Mouse (Mus musculus): ENCODE measurements around the gene Cox6b1. TPM values are rescaled to one million over a fixed set of nuclear protein-coding genes. Genes with fewer than 3 reads are reported as not detected.
A peak's percentile ranks its signal among the peaks of the same experiment; 100 is the strongest.

Gene Cox6b1
- polyA plus RNA-seq, 1 experiment from 2014 or later = 761 TPM

DNA sequence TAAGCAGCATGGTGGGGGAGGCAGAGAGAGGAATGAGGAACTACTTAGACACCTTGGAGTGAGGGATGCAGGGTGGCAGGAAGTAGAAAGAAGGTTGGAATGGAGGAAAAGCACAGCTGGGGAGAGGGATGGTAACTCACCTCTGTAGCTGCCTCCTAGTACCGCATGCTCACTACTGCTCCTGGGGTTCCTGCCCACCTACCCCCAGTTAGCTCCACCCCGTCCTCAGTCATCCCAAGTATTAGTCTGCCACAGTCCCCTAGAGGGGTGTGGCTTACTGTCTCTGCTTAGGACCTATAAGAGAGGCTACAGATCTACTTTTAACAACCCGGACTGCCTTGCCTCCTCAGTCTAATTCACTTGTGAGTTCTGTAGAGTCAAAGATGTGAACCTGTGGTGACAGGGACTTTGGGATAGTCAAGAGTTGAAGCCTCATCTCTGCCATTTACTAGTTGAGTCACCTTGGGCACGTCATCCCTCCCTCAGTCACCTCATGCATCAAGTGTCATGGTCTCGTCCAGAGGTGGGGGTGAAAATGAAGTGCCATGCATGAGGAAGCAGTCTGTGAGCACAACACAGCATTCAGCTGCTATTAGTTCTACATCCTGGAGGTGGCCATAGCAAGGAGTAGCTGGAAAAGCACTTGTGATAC lies 33.1 kb downstream of the Cox6b1 start:
- ATAC-seq (ENCODE audit: insufficient number of reproducible peaks, insufficient read depth, low FRiP score, low TSS enrichment) = no peak
- H3K27ac ChIP-seq = no peak overlapping the region
- H3K4me3 ChIP-seq = no peak overlapping the region
- WGBS = 55% methylated on average over 5 of the region's 5 CpGs
- H3K27me3 ChIP-seq = no peaks in the 10 kb centered on the region
- peaks cover 8% of the 10 kb centered on the region for H3K4me1 ChIP-seq
- H3K9ac ChIP-seq = no peak overlapping the region
- H3K9me3 ChIP-seq = no peaks in the 10 kb centered on the region
- no peaks in the 10 kb centered on the region for H3K36me3 ChIP-seq
- no peak overlapping the region for H3K4me2 ChIP-seq (replicated peaks)

GRCm38 (mm10) chr7:30591605-30591951 lies 34.4 kb downstream of the Cox6b1 start:
- Histone ChIP-seq H3K4me2 (replicated peaks) (no peak overlapping the region), H3K9ac (peak overlapping the region; percentile 19; the same call in 1 of the 2 replicates), H3K9me3 (no peaks in the 10 kb centered on the region), H3K36me3 (peaks cover 2% of the 10 kb centered on the region; the same call in 1 of the 2 replicates), H3K4me1 (peaks cover 19% of the 10 kb centered on the region), H3K4me3 (no peak overlapping the region), H3K27ac (no peak overlapping the region), H3K27me3 (no peaks in the 10 kb centered on the region)
- no peak for ATAC-seq (ENCODE audit: insufficient number of reproducible peaks, insufficient read depth, low FRiP score, low TSS enrichment)
- WGBS = 45% methylated on average over 4 of the region's 4 CpGs

DNA sequence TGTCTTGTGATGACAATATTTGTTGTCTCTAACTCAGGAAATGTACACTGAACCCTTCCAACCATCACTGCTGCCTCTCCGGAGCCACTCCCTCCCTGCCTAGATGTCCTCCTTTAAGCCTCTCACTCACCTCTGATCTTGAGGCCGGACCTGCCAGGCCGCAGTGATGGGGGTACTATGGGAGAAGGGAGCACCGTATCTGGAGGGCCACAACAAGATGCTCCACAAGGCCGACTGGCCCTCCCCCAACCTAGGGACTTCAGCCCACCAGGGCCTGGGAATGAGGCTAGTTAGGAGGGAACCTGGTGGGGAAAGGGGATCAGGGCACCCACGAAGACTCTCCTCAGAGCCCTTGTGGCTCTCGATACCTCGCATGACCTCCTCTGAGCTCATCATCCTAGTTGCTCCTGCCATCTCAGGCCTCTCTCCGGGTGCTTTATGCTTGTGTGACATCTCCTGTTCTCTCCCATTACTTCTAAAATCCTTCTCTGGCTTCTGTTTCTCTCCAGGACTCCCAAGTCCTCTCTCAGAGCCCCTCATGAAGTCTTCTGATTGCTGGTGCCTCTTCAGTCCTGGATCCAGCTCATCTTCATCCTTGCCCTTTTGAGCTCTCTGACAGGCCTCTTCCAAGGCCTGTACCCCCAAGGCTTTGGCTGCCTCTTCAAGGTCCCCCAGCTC lies 34.9 kb downstream of the Cox6b1 start:
- Histone ChIP-seq H3K27ac (no peak overlapping the region), H3K4me2 (replicated peaks) (no peak overlapping the region), H3K27me3 (no peaks in the 10 kb centered on the region), H3K9ac (peak overlapping the region; percentile 19), H3K36me3 (peaks cover 8% of the 10 kb centered on the region), H3K9me3 (no peaks in the 10 kb centered on the region), H3K4me1 (peaks cover 19% of the 10 kb centered on the region), H3K4me3 (no peak overlapping the region)
- ATAC-seq (ENCODE audit: insufficient number of reproducible peaks, insufficient read depth, low FRiP score, low TSS enrichment) = no peak
- WGBS = 81% methylated on average over 9 of the region's 9 CpGs

DNA sequence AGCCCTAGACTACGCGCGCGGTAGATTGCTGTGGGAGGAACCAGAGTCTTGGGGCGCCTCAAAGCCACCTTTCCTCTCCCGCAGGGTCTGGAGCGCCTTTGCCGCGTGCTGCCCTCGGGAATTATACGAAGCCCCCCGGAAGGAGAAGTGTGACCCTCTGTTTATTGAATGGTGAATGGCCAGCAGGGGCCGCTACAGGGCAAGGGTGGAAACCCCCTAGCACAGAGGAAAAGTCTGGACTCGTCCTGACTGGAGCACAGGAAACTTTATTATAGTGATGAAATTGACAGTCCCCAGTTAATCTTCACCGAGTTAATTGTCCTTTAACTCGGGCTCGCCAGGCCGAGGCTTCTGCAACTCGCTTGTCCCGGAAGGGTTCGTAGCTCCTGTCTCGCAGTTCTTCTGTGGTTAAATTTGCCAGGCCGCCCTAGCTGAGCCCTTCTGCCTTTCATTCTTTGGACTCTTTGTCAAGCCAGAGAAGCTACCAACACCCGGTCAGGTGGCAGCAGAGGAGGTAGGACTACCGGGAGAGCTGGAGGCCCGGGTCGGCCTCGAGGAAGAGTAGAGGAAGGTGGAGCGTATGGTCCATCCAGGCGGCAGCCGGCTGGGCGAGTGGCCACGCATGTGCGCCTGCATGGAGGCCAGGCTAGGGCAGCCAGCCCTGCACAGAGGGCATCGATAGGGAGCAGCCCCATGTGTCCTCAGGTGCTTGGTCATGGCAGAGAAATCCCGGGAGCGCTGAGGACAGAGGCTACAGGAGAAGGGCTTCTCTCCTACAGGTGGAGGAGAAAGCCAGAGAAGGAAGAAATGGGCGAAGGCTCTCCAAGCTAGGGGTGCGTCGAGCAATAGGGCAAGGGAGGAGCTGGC lies 36.3 kb downstream of the Cox6b1 start:
- Histone ChIP-seq H3K4me1 (peaks cover 19% of the 10 kb centered on the region), H3K4me3 (peak overlapping the region; percentile 99), H3K27ac (peak overlapping the region; percentile 93), H3K9me3 (no peaks in the 10 kb centered on the region), H3K9ac (peak overlapping the region; percentile 99), H3K4me2 (replicated peaks) (peak overlapping the region; percentile 83), H3K27me3 (no peaks in the 10 kb centered on the region), H3K36me3 (peaks cover 20% of the 10 kb centered on the region)
- WGBS = 29% methylated on average over 40 of the region's 40 CpGs
- peak; percentile 52 for ATAC-seq (ENCODE audit: insufficient number of reproducible peaks, insufficient read depth, low FRiP score, low TSS enrichment)

DNA sequence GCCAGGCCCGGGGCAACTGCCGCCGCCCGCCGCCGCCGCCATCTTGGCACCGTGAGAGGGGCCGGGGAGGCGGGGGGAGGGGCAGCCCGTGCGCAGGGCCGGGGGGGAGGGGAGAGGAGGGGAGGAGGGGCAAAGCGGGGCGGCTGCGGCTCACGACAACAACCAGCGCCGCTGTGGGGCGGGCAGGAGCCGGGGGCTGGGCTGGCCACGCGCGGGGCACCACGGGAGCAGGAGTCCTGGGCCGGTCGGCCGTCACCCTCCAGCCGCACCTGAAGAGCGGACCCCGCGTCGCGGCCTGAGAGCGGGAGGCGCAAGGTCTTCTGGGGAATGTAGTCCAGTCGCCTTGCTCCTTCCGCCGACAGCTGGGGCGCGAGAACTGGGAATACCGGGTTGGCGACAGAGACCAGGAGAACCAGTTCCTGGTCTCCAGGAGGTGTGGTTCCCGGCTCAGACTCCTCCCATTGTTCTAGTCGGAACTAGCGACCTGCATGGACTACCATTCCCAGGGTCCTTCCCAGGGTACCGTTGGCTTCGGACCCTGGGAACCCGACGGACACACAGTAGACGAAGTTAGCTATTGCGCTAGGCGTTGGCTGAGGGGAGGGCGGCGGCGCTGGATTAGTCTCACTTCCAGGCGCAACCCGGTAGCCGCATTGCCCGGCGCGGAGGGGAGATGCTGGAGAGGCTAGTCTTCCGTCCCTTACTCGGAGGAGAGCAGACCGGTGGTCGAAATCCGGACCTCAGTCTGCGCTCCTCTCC lies 37.1 kb downstream of the Cox6b1 start, which contains the start of gene Kmt2b:
Gene Kmt2b, minus strand, starts transcription at position 51 of the 759 bp plus-strand sequence.
- peak within 1 kb of the TSS; percentile 99 for H3K9ac ChIP-seq
- peak; percentile 97 for ATAC-seq (ENCODE audit: insufficient number of reproducible peaks, insufficient read depth, low FRiP score, low TSS enrichment)
- H3K9me3 ChIP-seq = no peaks in the 10 kb centered on the region

DNA sequence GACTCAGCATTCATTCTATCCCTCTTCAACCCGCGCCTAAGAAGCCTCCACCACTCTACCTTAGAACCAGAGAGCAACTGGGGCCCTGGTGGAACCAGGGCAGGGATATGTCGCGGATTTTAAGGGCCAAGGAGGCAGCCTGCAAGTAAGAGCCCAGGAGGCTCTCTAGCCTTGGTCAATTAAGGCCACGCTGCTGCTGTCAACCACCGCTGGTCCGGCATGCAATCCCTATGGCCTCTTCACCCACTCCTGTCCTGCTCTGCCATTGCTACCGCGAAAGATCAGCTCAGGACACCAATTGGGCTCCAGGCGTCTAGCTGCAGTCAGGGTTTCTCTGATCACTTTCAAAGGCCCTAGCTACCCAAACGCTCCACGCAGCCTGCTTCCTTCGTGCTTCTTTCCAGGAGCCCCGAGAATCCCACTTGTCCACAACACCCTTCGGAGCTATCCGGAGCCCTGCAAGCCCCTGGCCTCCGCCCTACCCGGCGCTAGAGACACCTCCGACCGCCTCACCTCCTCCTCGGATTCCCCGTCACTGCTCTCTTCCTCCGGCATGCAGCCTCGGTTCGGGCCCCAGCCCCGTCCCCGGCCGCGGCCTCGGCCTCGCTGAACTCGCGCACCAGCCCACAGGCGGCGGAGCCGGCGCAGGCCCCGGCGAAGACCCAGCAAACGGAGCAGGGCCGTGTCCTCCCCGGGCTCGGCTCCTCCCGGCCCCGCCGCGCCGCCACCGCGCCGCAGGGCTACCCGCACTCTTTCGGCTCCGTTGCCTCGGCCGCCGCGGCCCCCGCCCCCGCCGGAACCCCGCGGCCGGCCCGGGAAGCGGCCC lies 37.9 kb downstream of the Cox6b1 start:
- WGBS = under 1% methylated on average over 60 of the region's 67 CpGs
- Histone ChIP-seq H3K27ac (peak overlapping the region; percentile 93), H3K36me3 (peaks cover 36% of the 10 kb centered on the region), H3K27me3 (no peaks in the 10 kb centered on the region), H3K4me2 (replicated peaks) (peak overlapping the region; percentile 83), H3K4me3 (peak overlapping the region; percentile 99), H3K9me3 (no peaks in the 10 kb centered on the region), H3K9ac (peak overlapping the region; percentile 99), H3K4me1 (peaks cover 19% of the 10 kb centered on the region)
- ATAC-seq (ENCODE audit: insufficient number of reproducible peaks, insufficient read depth, low FRiP score, low TSS enrichment) = peak; percentile 14

More for the DNA sequence above, 37.1 kb downstream of the Cox6b1 start, which contains the start of gene Kmt2b:
- Histone ChIP-seq H3K27me3 (no peaks in the 10 kb centered on the region), H3K4me3 (peak within 1 kb of the TSS; percentile 99), H3K4me2 (replicated peaks) (peak within 1 kb of the TSS; percentile 83), H3K4me1 (peaks cover 19% of the 10 kb centered on the region), H3K36me3 (peaks cover 28% of the 10 kb centered on the region), H3K27ac (peak within 1 kb of the TSS; percentile 93)
- under 1% methylated on average over 50 of the region's 68 CpGs for WGBS

DNA sequence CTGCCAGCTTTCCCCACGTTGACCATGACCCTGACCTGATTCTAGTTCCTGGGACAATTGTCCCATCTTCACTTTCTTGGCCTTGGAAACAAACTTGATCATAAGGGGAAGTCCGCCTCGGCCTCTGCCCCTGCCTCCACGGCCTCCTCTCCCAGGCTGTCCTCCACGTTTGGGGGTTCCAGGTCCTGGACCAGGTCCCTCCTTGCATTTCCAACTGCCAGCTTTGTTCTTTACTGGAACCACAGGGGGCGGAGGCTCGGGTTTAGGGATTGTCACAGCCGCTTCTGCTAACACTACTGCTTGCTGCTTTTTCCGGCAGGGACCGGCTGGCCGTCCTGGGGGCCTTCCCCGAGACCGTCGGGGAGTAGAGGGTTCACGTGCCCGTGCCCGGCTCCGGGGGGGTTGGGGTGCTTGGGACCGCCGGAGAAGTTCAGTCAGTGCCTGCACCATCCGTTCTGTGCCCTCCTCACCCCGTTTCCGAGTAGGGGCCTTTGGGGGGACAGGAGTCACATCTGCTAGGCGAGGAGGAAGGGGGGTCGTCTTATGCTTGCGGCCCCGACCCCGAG lies 39.4 kb downstream of the Cox6b1 start:
- Histone ChIP-seq H3K27ac (no peak overlapping the region), H3K4me1 (peaks cover 19% of the 10 kb centered on the region), H3K4me2 (replicated peaks) (peak overlapping the region; percentile 83), H3K27me3 (no peaks in the 10 kb centered on the region), H3K9me3 (no peaks in the 10 kb centered on the region), H3K4me3 (peak overlapping the region; percentile 99; the same call in 1 of the 2 replicates), H3K36me3 (peaks cover 51% of the 10 kb centered on the region), H3K9ac (peak overlapping the region; percentile 99; the same call in 1 of the 2 replicates)
- ATAC-seq (ENCODE audit: insufficient number of reproducible peaks, insufficient read depth, low FRiP score, low TSS enrichment) = no peak
- WGBS = 86% methylated on average over 28 of the region's 28 CpGs

DNA sequence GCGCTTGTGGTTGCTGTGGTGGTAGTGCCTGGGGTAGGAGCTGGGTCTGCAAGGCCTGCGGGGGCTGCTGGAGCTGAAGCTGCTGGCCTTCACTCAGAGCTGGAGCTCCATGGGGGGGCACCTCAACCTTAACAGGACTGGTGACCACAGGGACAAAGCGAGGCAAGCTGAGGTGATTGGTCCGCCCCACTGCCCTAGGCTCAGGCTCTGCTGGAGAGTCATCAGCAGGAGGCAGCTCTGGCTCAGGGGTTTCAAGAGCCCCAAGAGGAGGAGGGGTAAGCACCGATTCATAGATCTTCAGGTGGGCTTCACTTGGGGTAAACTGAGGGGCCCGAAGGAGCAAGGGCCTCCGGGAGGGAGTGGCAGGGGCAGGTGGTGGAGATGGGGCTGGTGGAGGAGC lies 40.8 kb downstream of the Cox6b1 start:
- Histone ChIP-seq H3K4me3 (no peak overlapping the region), H3K27ac (no peak overlapping the region), H3K4me1 (peaks cover 17% of the 10 kb centered on the region), H3K9me3 (no peaks in the 10 kb centered on the region), H3K4me2 (replicated peaks) (no peak overlapping the region), H3K9ac (no peak overlapping the region), H3K27me3 (no peaks in the 10 kb centered on the region), H3K36me3 (peaks cover 64% of the 10 kb centered on the region)
- ATAC-seq (ENCODE audit: insufficient number of reproducible peaks, insufficient read depth, low FRiP score, low TSS enrichment) = no peak
- 94% methylated on average over 7 of the region's 7 CpGs for WGBS

- Histone ChIP-seq H3K9ac (no peak overlapping the region), H3K27ac (no peak overlapping the region), H3K27me3 (no peaks in the 10 kb centered on the region), H3K36me3 (peaks cover 72% of the 10 kb centered on the region), H3K4me3 (no peak overlapping the region), H3K4me2 (replicated peaks) (no peak overlapping the region), H3K4me1 (peaks cover 11% of the 10 kb centered on the region), H3K9me3 (no peaks in the 10 kb centered on the region)
- 91% methylated on average over 10 of the region's 10 CpGs for WGBS
- ATAC-seq (ENCODE audit: insufficient number of reproducible peaks, insufficient read depth, low FRiP score, low TSS enrichment) = no peak
These were observed 41.6 kb downstream of the Cox6b1 start for GRCm38 (mm10) chr7:30584339-30584738.

- ATAC-seq (ENCODE audit: insufficient number of reproducible peaks, insufficient read depth, low FRiP score, low TSS enrichment) = no peak
- Histone ChIP-seq H3K9ac (no peak overlapping the region), H3K4me2 (replicated peaks) (no peak overlapping the region), H3K36me3 (peaks cover 97% of the 10 kb centered on the region), H3K4me3 (no peak overlapping the region), H3K27me3 (no peaks in the 10 kb centered on the region), H3K27ac (no peak overlapping the region), H3K9me3 (no peaks in the 10 kb centered on the region), H3K4me1 (no peaks in the 10 kb centered on the region)
- 94% methylated on average over 16 of the region's 16 CpGs for WGBS
These were observed 44.4 kb downstream of the Cox6b1 start for GRCm38 (mm10) chr7:30581547-30581946.
